Mouse (Mus musculus) C2C12 (cell line): Measurements from ENCODE around the gene Acd. TPM values are rescaled to one million over a fixed set of nuclear protein-coding genes. Genes with fewer than 3 reads are reported as not detected.

Experiments
- H3K27me3 ChIP-seq: one replicate; pipeline ENCODE4 v1.6.1; 2011; ENCODE audit not compliant: control insufficient read depth, insufficient read depth, insufficient read length
- H3K36me3 ChIP-seq: one replicate; pipeline ENCODE4 v1.6.1; 2011; ENCODE audit not compliant: control insufficient read depth, insufficient read depth
- H3K4me3 ChIP-seq: one replicate; pipeline ENCODE4 v1.5.1; 2011; ENCODE audit warnings: mild to moderate bottlenecking, control low read depth; ENCODE audit not compliant: poor library complexity, insufficient read depth, severe bottlenecking
- H3K79me2 ChIP-seq: one replicate; pipeline ENCODE4 v1.6.1; 2011; ENCODE audit not compliant: control insufficient read depth, insufficient read depth
- H3K79me3 ChIP-seq: one replicate; pipeline ENCODE4 v1.6.1; 2011; ENCODE audit warnings: low read depth, control low read depth
- H3ac ChIP-seq: one replicate; pipeline ENCODE3; 2011; ENCODE audit warnings: low read depth; ENCODE audit not compliant: control insufficient read depth, insufficient read length
- CEBPB ChIP-seq: IDR thresholded peaks from one replicate; pipeline ENCODE4 v1.6.1; 2011; ENCODE audit warnings: low read depth, mild to moderate bottlenecking, control low read depth, moderate library complexity
- CTCF ChIP-seq: IDR thresholded peaks from one replicate; pipeline ENCODE4 v1.5.1; 2011; ENCODE audit not compliant: control insufficient read depth, insufficient read depth, insufficient read length
- FOSL1 ChIP-seq: IDR thresholded peaks from one replicate; pipeline ENCODE4 v1.8.0; 2011; ENCODE audit warnings: mild to moderate bottlenecking, low read length; ENCODE audit not compliant: poor library complexity, insufficient read depth, severe bottlenecking
- MAX ChIP-seq: IDR thresholded peaks from one replicate; pipeline ENCODE4 v1.6.1; 2011; ENCODE audit warnings: mild to moderate bottlenecking, control low read depth
- MYOD1 ChIP-seq: IDR thresholded peaks from one replicate; pipeline ENCODE4 v1.6.1; 2011; ENCODE audit warnings: low read depth; ENCODE audit not compliant: control insufficient read depth, insufficient read length
- MYOG ChIP-seq: IDR thresholded peaks from one replicate; pipeline ENCODE4 v1.6.1; 2011; ENCODE audit not compliant: control insufficient read depth, insufficient read length; ENCODE audit errors: extremely low read depth
- USF1 ChIP-seq: IDR thresholded peaks from one replicate; pipeline ENCODE4 v1.6.1; 2011; ENCODE audit warnings: low read depth, mild to moderate bottlenecking, control low read depth, moderate library complexity
- polyA plus RNA-seq: library from polyadenylated mRNA; unstranded; fragments of >200 nt; fragmentation: generic; extraction: Trizol; gene quantifications from one replicate; pipeline ENCODE4 v1.2.1, GENCODE M21; 2012; ENCODE audit warnings: missing spikeins

Acd gene
- polyA plus RNA-seq, 1 experiment = 30.4 TPM

- no peak overlapping the region for H3K4me3 ChIP-seq
- H3K27me3 ChIP-seq = no peaks in the 10 kb centered on the region
- H3K36me3 ChIP-seq = peaks cover 8% of the 10 kb centered on the region
- peaks cover 2% of the 10 kb centered on the region for H3K79me3 ChIP-seq
- TF ChIP-seq MYOD1 = no peak
- TF ChIP-seq CEBPB = no peak
- no peak for TF ChIP-seq USF1
- TF ChIP-seq CTCF = no peak
- TF ChIP-seq MAX = no peak
- no peak for TF ChIP-seq FOSL1
- H3K79me2 ChIP-seq = peaks cover 8% of the 10 kb centered on the region
- H3ac ChIP-seq = no peak overlapping the region
Measured at GRCm38 (mm10) chr8:105697196-105697780, 3.6 kb downstream of the Acd start.

- Histone ChIP-seq H3K27me3 (no peaks in the 10 kb centered on the region), H3K79me3 (peaks cover 2% of the 10 kb centered on the region), H3K36me3 (peaks cover 8% of the 10 kb centered on the region), H3K4me3 (no peak overlapping the region), H3K79me2 (peaks cover 4% of the 10 kb centered on the region), H3ac (no peak overlapping the region)
- TF ChIP-seq FOSL1 = no peak
- no peak for TF ChIP-seq MYOG
- no peak for TF ChIP-seq CTCF
- TF ChIP-seq USF1 = no peak
- TF ChIP-seq CEBPB = no peak
- no peak for TF ChIP-seq MYOD1
- TF ChIP-seq MAX = no peak
Measured at GRCm38 (mm10) chr8:105695080-105695780, 5.7 kb downstream of the Acd start.

GRCm38 (mm10) chr8:105694051-105694799 lies 6.7 kb downstream of the Acd start:
- no peaks in the 10 kb centered on the region for H3K79me3 ChIP-seq
- TF ChIP-seq MYOD1 (no peak), USF1 (no peak), FOSL1 (no peak)
- no peak overlapping the region for H3K4me3 ChIP-seq
- no peak overlapping the region for H3ac ChIP-seq
- H3K36me3 ChIP-seq = peaks cover 8% of the 10 kb centered on the region
- no peaks in the 10 kb centered on the region for H3K79me2 ChIP-seq
- H3K27me3 ChIP-seq = no peaks in the 10 kb centered on the region

GRCm38 (mm10) chr8:105693648-105694047 lies 7.3 kb downstream of the Acd start:
- no peak overlapping the region for H3ac ChIP-seq
- no peak overlapping the region for H3K4me3 ChIP-seq
- H3K79me2 ChIP-seq = no peaks in the 10 kb centered on the region
- no peaks in the 10 kb centered on the region for H3K27me3 ChIP-seq
- no peaks in the 10 kb centered on the region for H3K79me3 ChIP-seq
- peaks cover 7% of the 10 kb centered on the region for H3K36me3 ChIP-seq
- no peak for TF ChIP-seq FOSL1
- no peak for TF ChIP-seq CTCF
- no peak for TF ChIP-seq MYOG
- TF ChIP-seq CEBPB = no peak
- TF ChIP-seq USF1 = no peak

- TF ChIP-seq MAX (no peak), FOSL1 (no peak), CTCF (no peak)
- Histone ChIP-seq H3K79me3 (no peaks in the 10 kb centered on the region), H3K79me2 (no peaks in the 10 kb centered on the region), H3K36me3 (no peaks in the 10 kb centered on the region), H3K4me3 (no peak overlapping the region), H3K27me3 (no peaks in the 10 kb centered on the region), H3ac (no peak overlapping the region)
Measured at GRCm38 (mm10) chr8:105692449-105693182, 8.3 kb downstream of the Acd start.
